Comparison of ENCODE assay signal across 8 mouse cellular contexts in the genomic region with DNA sequence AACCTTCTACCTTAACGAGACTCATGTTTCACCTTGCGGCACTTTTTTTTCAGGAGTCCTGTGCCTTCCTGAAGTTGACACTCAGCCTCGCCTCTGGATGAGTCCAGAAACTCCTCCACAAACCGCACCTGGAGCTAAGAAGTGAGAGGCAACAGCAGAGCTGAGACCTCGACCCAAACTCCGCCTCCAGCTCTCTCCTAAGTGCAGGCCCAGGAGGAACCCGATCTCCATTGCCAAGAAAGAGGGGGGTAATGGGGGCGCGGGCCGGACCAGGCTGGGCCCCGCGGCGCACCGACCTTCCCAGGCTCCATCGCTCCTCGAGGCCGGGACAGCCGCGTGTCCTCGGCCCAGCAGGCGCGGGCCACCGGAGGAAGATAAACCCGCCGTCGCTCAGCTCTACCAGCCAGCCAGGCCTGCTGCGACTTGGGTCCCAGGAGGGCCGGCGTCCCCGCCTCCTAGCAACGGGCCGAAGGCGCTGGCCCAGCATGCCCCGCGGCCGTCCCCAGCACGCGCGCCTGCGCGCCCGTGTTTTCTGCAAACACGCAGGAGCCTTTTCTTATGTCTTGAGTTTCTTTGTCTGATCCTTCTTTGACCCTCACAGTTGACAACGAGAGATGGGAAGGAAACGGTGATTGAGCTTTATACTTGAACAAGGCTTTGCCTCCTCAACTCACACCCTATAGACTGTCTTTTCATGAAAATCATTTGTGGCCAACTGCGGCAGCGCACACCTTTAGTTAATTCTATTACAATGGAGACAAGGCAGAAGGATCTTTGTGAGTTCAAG. TPM values are rescaled to one million over a fixed set of nuclear protein-coding genes. Genes with fewer than 3 reads are reported as not detected.
DNase-seq lines count a peak whose midpoint lies in the region; ATAC-seq and TF ChIP-seq lines count a peak whose summit lies in the region.

A gene (minus strand): TSS at position 468 of the 787 bp plus-strand sequence.

- peak within 1 kb of the TSS; percentile 92 for H3K27ac ChIP-seq in gastrocnemius, adult 2 months
- peak within 1 kb of the TSS; percentile 32; the same call in 1 of the 2 replicates for H3K27ac ChIP-seq in hindbrain, postnatal 0 days
- H3K27ac ChIP-seq in left cerebral cortex, adult 2 months, result peak within 1 kb of the TSS; percentile 50
- no peak within 1 kb of the TSS for H3K27ac ChIP-seq in macrophage

- H3K9ac ChIP-seq in hindbrain, postnatal 0 days (replicated peaks; ENCODE audit: low read length), result peak within 1 kb of the TSS; percentile 58

- no peak for TF ChIP-seq CTCF in gastrocnemius, adult 2 months (IDR thresholded peaks at IDR 0.05)
- no peak for TF ChIP-seq CTCF in hindbrain, postnatal 0 days (IDR thresholded peaks at IDR 0.05; ENCODE audit: low read depth)
- TF ChIP-seq CTCF in left cerebral cortex, adult 2 months (IDR thresholded peaks at IDR 0.05), result no peak; the same call in 1 of the 2 replicates

- no peaks in the 10 kb centered on the region for H3K27me3 ChIP-seq in hindbrain, postnatal 0 days (ENCODE audit: insufficient read depth, low read length)

- no peaks in the 10 kb centered on the region for H3K9me3 ChIP-seq in hindbrain, postnatal 0 days (ENCODE audit: low read length)

- H3K36me3 ChIP-seq in hindbrain, postnatal 0 days (ENCODE audit: insufficient read depth, low read length), result no peaks in the 10 kb centered on the region
- H3K36me3 ChIP-seq in macrophage (ENCODE audit: inconsistent target), result no peaks in the 10 kb centered on the region

- no peaks in the 10 kb centered on the region for H3K79me2 ChIP-seq in macrophage (ENCODE audit: inconsistent target)

- peak; percentile 98 for ATAC-seq in hindbrain, postnatal 0 days

- DNase-seq in T-cell, adult 2 months (ENCODE audit: low spot score), result peak; percentile 84
- peak; percentile 71 to 87 for DNase-seq in cerebellum, postnatal 4 days (ENCODE audit: low spot score in 2 of 2)
- peak; percentile 94 for DNase-seq in gastrocnemius, adult 2 months
- peak; percentile 94 for DNase-seq in hindbrain, postnatal 0 days (ENCODE audit: low spot score)
- DNase-seq in left cerebral cortex, adult 2 months (ENCODE audit: extremely low spot score in 1 of 2, low spot score in 2 of 2), result peak; percentile 88 to 90
- DNase-seq in retina, postnatal 7 days (ENCODE audit: low read depth, low spot score), result peak; percentile 76
- DNase-seq in urinary bladder, adult 18-20 months (ENCODE audit: low spot score in 2 of 2), result peak; percentile 84 to 90

- H3K4me3 ChIP-seq in gastrocnemius, adult 2 months, result peak within 1 kb of the TSS; percentile 91
- H3K4me3 ChIP-seq in hindbrain, postnatal 0 days (ENCODE audit: low read length), result peak within 1 kb of the TSS; percentile 65
- H3K4me3 ChIP-seq in left cerebral cortex, adult 2 months, result peak within 1 kb of the TSS; percentile 76
- H3K4me3 ChIP-seq in macrophage (ENCODE audit: inconsistent target), result peak within 1 kb of the TSS; percentile 34

- no peaks in the 10 kb centered on the region for H3K4me1 ChIP-seq in hindbrain, postnatal 0 days (ENCODE audit: insufficient read depth, low read length)

- 3% methylated on average over 47 of the region's 47 CpGs for WGBS in hindbrain, postnatal 0 days
- 5% methylated on average over 47 of the region's 47 CpGs for WGBS in macrophage (ENCODE audit: missing documents)

- H3K4me2 ChIP-seq in hindbrain, postnatal 0 days (ENCODE audit: low read depth, low read length), result peak within 1 kb of the TSS; percentile 72

- intact Hi-C loops in gastrocnemius, adult 2 months (cut with DNase I), result loop anchor here (2.0 kb wide), 1 partner anchor 18 kb away; a partner anchor contains a TSS
- intact Hi-C loops in left cerebral cortex, adult 2 months (cut with DNase I), result loop anchor here (2.0 kb wide), 1 partner anchor 18 kb away; a partner anchor contains a TSS

RNA-seq across cellular contexts. Expression of the gene that starts here (rescaled TPM):
- total RNA-seq in gastrocnemius, adult 2 months (2021), result 10 to 100 TPM; 10.0 to 18.8 TPM
- 6.7 and 8.4 TPM in 2 replicates for total RNA-seq in hindbrain, postnatal 0 days (2014; rRNA removed)
- polyA plus RNA-seq in hindbrain, postnatal 0 days (2015; fragmentation: Nextera tagmentation; extraction: Ambion mirVana), result 16.8 and 17.7 TPM in 2 replicates
- total RNA-seq in left cerebral cortex, adult 2 months (2021), result 10 to 100 TPM; 20.7 to 21.8 TPM
- total RNA-seq in macrophage (2018; cell fraction: chromatin; rRNA removed), result 10 to 100 TPM in 20 of 26 experiments, 1 to 10 TPM in 6; 2.9 to 42.3 (median 22.1) TPM
- 1 to 10 TPM; 1.7 to 9.5 (median 4.5) TPM for total RNA-seq in macrophage (2018; cell fraction: cytosol; rRNA removed)
- total RNA-seq in macrophage (2018; cell fraction: nucleus; rRNA removed), result 10 to 100 TPM in 16 of 26 experiments, 1 to 10 TPM in 10; 2.1 to 24.9 (median 10.7) TPM
- polyA plus RNA-seq in macrophage (2018), result 3.9 to 8.8 TPM (median 4.2 TPM) in 3 replicates

Comparison
In these comparisons a context has a peak if more than half of its experiments do, and no peak if none do; other contexts are left out.
1. H3K4me3 ChIP-seq: peak in every context shown above with its lines; median percentile 91 in gastrocnemius, adult 2 months; 76 in left cerebral cortex, adult 2 months; 65 in hindbrain, postnatal 0 days; 34 in macrophage.